Mouse (Mus musculus) limb, embryonic 13.5 days (tissue): ENCODE results near the gene Fuom. TPM values are rescaled to one million over a fixed set of nuclear protein-coding genes. Genes with fewer than 3 reads are reported as not detected.

Experiments used
- ATAC-seq: fragments of 200-750 bp; cut with Nextera tagmentation; 2 replicates; pipeline ENCODE4 v1.8.0; 2017; ENCODE audit warnings: low read depth, moderate number of reproducible peaks, moderate TSS enrichment; ENCODE audit not compliant: low FRiP score
- H3K27ac ChIP-seq: fragments of 300-500 bp; sonication (generic); 2 replicates; pipeline ENCODE4 v1.5.1; 2015; ENCODE audit warnings: inconsistent platforms, mild to moderate bottlenecking, moderate library complexity
- H3K27me3 ChIP-seq: fragments of 300-500 bp; sonication (generic); 2 replicates; pipeline ENCODE4 v1.6.1; 2015; ENCODE audit warnings: mild to moderate bottlenecking, inconsistent platforms
- H3K36me3 ChIP-seq: fragments of 300-500 bp; sonication (generic); 2 replicates; pipeline ENCODE4 v1.6.1; 2015; ENCODE audit warnings: inconsistent platforms, mild to moderate bottlenecking, moderate library complexity
- H3K4me1 ChIP-seq: fragments of 300-500 bp; sonication (generic); 2 replicates; pipeline ENCODE4 v1.6.1; 2015; ENCODE audit warnings: inconsistent platforms
- H3K4me2 ChIP-seq: fragments of 300-500 bp; sonication (generic); replicated peaks from 2 replicates; pipeline ENCODE4 v1.6.1; 2015; ENCODE audit warnings: inconsistent platforms, mild to moderate bottlenecking, moderate library complexity
- H3K4me3 ChIP-seq: fragments of 300-500 bp; sonication (generic); 2 replicates; pipeline ENCODE4 v1.5.1; 2015; ENCODE audit warnings: moderate library complexity, mild to moderate bottlenecking, inconsistent platforms
- H3K9ac ChIP-seq: fragments of 300-500 bp; sonication (generic); 2 replicates; pipeline ENCODE4 v1.6.1; 2015; ENCODE audit warnings: mild to moderate bottlenecking, inconsistent platforms
- H3K9me3 ChIP-seq: fragments of 300-500 bp; sonication (generic); 2 replicates; pipeline ENCODE4 v1.6.1; 2016; ENCODE audit warnings: inconsistent platforms
- WGBS: fragments of 180-500 bp; shearing (Covaris S2); methylation state at CpG from one replicate; pipeline ENCODE4 v1.1.7; 2015; 5-methylcytosine and 5-hydroxymethylcytosine counted together
- polyA plus RNA-seq: library from polyadenylated mRNA; unstranded; fragments of >200 nt; fragmentation: Nextera tagmentation; extraction: Ambion mirVana; gene quantifications from 2 replicates; pipeline ENCODE4 v1.2.1, GENCODE M21; 2015

The Fuom gene
- polyA plus RNA-seq, 1 experiment from 2014 or later, result 24.9 TPM

GRCm38 (mm10) chr7:140067397-140067796 lies 34.8 kb downstream of the Fuom start:
- Histone ChIP-seq H3K27ac (no peak overlapping the region), H3K9me3 (no peaks in the 10 kb centered on the region), H3K27me3 (peaks cover 59% of the 10 kb centered on the region), H3K4me1 (no peaks in the 10 kb centered on the region), H3K36me3 (no peaks in the 10 kb centered on the region), H3K4me3 (no peak overlapping the region), H3K4me2 (no peak overlapping the region), H3K9ac (no peak overlapping the region)
- 63% methylated on average over 6 of the region's 6 CpGs for WGBS
- ATAC-seq, result no peak

- 22% methylated on average over 7 of the region's 7 CpGs for WGBS
Observed at GRCm38 (mm10) chr7:140063092-140063491, 39.1 kb downstream of the Fuom start.

GRCm38 (mm10) chr7:140062307-140062706 lies 39.9 kb downstream of the Fuom start:
- no peaks in the 10 kb centered on the region for H3K36me3 ChIP-seq
- peaks cover 29% of the 10 kb centered on the region for H3K4me1 ChIP-seq
- no peaks in the 10 kb centered on the region for H3K9me3 ChIP-seq
- no peak overlapping the region for H3K9ac ChIP-seq
- H3K27me3 ChIP-seq, result peaks cover 89% of the 10 kb centered on the region
- no peak overlapping the region for H3K4me2 ChIP-seq
- no peak for ATAC-seq
- no peak overlapping the region for H3K27ac ChIP-seq
- no peak overlapping the region for H3K4me3 ChIP-seq
- 17% methylated on average over 11 of the region's 11 CpGs for WGBS

More at GRCm38 (mm10) chr7:140063092-140063491, 39.1 kb downstream of the Fuom start:
- Histone ChIP-seq H3K36me3 (no peaks in the 10 kb centered on the region), H3K27ac (no peak overlapping the region), H3K4me1 (peaks cover 21% of the 10 kb centered on the region), H3K9me3 (no peaks in the 10 kb centered on the region), H3K4me2 (no peak overlapping the region), H3K9ac (no peak overlapping the region), H3K4me3 (no peak overlapping the region), H3K27me3 (peaks cover 81% of the 10 kb centered on the region)
- no peak for ATAC-seq

- WGBS, result 3% methylated on average over 6 of the region's 6 CpGs
- Histone ChIP-seq H3K9me3 (no peaks in the 10 kb centered on the region), H3K9ac (no peak overlapping the region), H3K27me3 (peaks cover 94% of the 10 kb centered on the region), H3K4me2 (peak overlapping the region; percentile 89), H3K4me3 (peak overlapping the region; percentile 46), H3K27ac (no peak overlapping the region), H3K36me3 (no peaks in the 10 kb centered on the region), H3K4me1 (peaks cover 30% of the 10 kb centered on the region)
- ATAC-seq, result no peak
Observed at GRCm38 (mm10) chr7:140061832-140062130, 40.5 kb downstream of the Fuom start.

- Histone ChIP-seq H3K36me3 (no peaks in the 10 kb centered on the region), H3K9ac (peak overlapping the region; percentile 56), H3K9me3 (no peaks in the 10 kb centered on the region), H3K27ac (no peak overlapping the region), H3K4me1 (peaks cover 30% of the 10 kb centered on the region), H3K4me2 (peak overlapping the region; percentile 89), H3K4me3 (peak overlapping the region; percentile 46), H3K27me3 (peaks cover 100% of the 10 kb centered on the region)
- 0 out of 2 replicates have a peak, but pooled peaks have one; percentile 16 for ATAC-seq
- WGBS, result under 1% methylated on average over 45 of the region's 47 CpGs
Observed at GRCm38 (mm10) chr7:140060936-140061831, 41.1 kb downstream of the Fuom start.

- H3K4me3 ChIP-seq, result no peak overlapping the region
- ATAC-seq, result no peak
- peaks cover 94% of the 10 kb centered on the region for H3K27me3 ChIP-seq
- peaks cover 30% of the 10 kb centered on the region for H3K4me1 ChIP-seq
- H3K36me3 ChIP-seq, result no peaks in the 10 kb centered on the region
- no peaks in the 10 kb centered on the region for H3K9me3 ChIP-seq
- H3K4me2 ChIP-seq, result no peak overlapping the region
- no peak overlapping the region for H3K27ac ChIP-seq
- no peak overlapping the region for H3K9ac ChIP-seq
- 45% methylated on average over 4 of the region's 4 CpGs for WGBS
Observed at GRCm38 (mm10) chr7:140059601-140060000, 42.6 kb downstream of the Fuom start.

- Histone ChIP-seq H3K27me3 (peaks cover 91% of the 10 kb centered on the region), H3K27ac (no peak overlapping the region), H3K4me1 (peaks cover 30% of the 10 kb centered on the region), H3K4me2 (peak overlapping the region; percentile 89), H3K36me3 (no peaks in the 10 kb centered on the region), H3K9me3 (no peaks in the 10 kb centered on the region), H3K4me3 (peak overlapping the region; percentile 55), H3K9ac (peak overlapping the region; percentile 77)
- ATAC-seq, result no peak
- 18% methylated on average over 7 of the region's 7 CpGs for WGBS
Observed at GRCm38 (mm10) chr7:140058528-140058927, 43.7 kb downstream of the Fuom start.

- Histone ChIP-seq H3K4me1 (peaks cover 30% of the 10 kb centered on the region), H3K27me3 (peaks cover 91% of the 10 kb centered on the region), H3K4me2 (peak overlapping the region; percentile 89), H3K9me3 (no peaks in the 10 kb centered on the region), H3K36me3 (no peaks in the 10 kb centered on the region), H3K27ac (no peak overlapping the region), H3K4me3 (peak overlapping the region; percentile 55), H3K9ac (peak overlapping the region; percentile 77)
- peak; percentile 45; the same call in 1 of the 2 replicates for ATAC-seq
- 3% methylated on average over 53 of the region's 53 CpGs for WGBS
Observed at GRCm38 (mm10) chr7:140057413-140058407, 44.5 kb downstream of the Fuom start.

GRCm38 (mm10) chr7:140054124-140054523 lies 48.1 kb downstream of the Fuom start:
- Histone ChIP-seq H3K9ac (no peak overlapping the region), H3K9me3 (no peaks in the 10 kb centered on the region), H3K4me3 (no peak overlapping the region), H3K27me3 (peaks cover 91% of the 10 kb centered on the region), H3K36me3 (no peaks in the 10 kb centered on the region), H3K4me1 (peaks cover 20% of the 10 kb centered on the region), H3K27ac (no peak overlapping the region), H3K4me2 (no peak overlapping the region)
- ATAC-seq, result no peak
- WGBS, result 72% methylated on average over 4 of the region's 4 CpGs

GRCm38 (mm10) chr7:140049115-140049689 lies 53.0 kb downstream of the Fuom start:
- Histone ChIP-seq H3K9ac (no peak overlapping the region), H3K4me2 (peak overlapping the region; percentile 68), H3K27me3 (peaks cover 98% of the 10 kb centered on the region), H3K9me3 (no peaks in the 10 kb centered on the region), H3K4me3 (peak overlapping the region; percentile 41), H3K36me3 (no peaks in the 10 kb centered on the region), H3K4me1 (peaks cover 23% of the 10 kb centered on the region), H3K27ac (no peak overlapping the region)
- under 1% methylated on average over 34 of the region's 34 CpGs for WGBS
- ATAC-seq, result peak; percentile 63

GRCm38 (mm10) chr7:140048361-140049114 lies 53.7 kb downstream of the Fuom start, which contains the start of gene Msx3:
Gene Msx3 (minus strand): TSS chr7:140049089.
- H3K36me3 ChIP-seq, result no peaks in the 10 kb centered on the region
- peak within 1 kb of the TSS; percentile 68 for H3K4me2 ChIP-seq
- peaks cover 99% of the 10 kb centered on the region for H3K27me3 ChIP-seq
- H3K27ac ChIP-seq, result no peak within 1 kb of the TSS
- H3K9ac ChIP-seq, result 0 out of 2 replicates have a peak within 1 kb of the TSS, but pooled peaks have one; percentile 45
- peaks cover 23% of the 10 kb centered on the region for H3K4me1 ChIP-seq
- under 1% methylated on average over 56 of the region's 56 CpGs for WGBS
- no peaks in the 10 kb centered on the region for H3K9me3 ChIP-seq
- peak within 1 kb of the TSS; percentile 41 for H3K4me3 ChIP-seq
- ATAC-seq, result peak; percentile 44
